Mouse (Mus musculus) E14TG2a.4 (cell line): ENCODE measurements around the gene Itgb1.
A peak's percentile ranks its signal among the peaks of the same experiment; 100 is the strongest.

ENCODE experiments used
- H3K27me3 ChIP-seq: 2 replicates; pipeline ENCODE4 v1.6.1; 2014; ENCODE audit warnings: low read length, control low read depth; ENCODE audit not compliant: insufficient read depth
- H3K36me3 ChIP-seq: 2 replicates; pipeline ENCODE4 v1.6.1; 2014; ENCODE audit warnings: low read length, control low read depth; ENCODE audit not compliant: insufficient read depth
- H3K4me1 ChIP-seq: replicated peaks from 2 replicates; pipeline ENCODE4 v1.6.1; 2014; ENCODE audit warnings: low read depth, low read length, control low read depth
- H3K4me3 ChIP-seq: replicated peaks from 2 replicates; pipeline ENCODE4 v1.5.1; 2014; ENCODE audit warnings: mild to moderate bottlenecking, low read length
- H3K9me3 ChIP-seq: 2 replicates; pipeline ENCODE4 v1.6.1; 2014; ENCODE audit warnings: low read length, control low read depth
- CTCF ChIP-seq: conservative IDR thresholded peaks from 2 replicates; pipeline ENCODE4 v1.5.1; 2014; ENCODE audit warnings: low read length
- NANOG ChIP-seq: IDR thresholded peaks from 2 replicates; pipeline ENCODE4 v1.6.1; 2014; ENCODE audit warnings: borderline replicate concordance, low read length, mixed read lengths
- POU5F1 ChIP-seq: IDR thresholded peaks from 2 replicates; pipeline ENCODE4 v1.6.1; 2014; ENCODE audit warnings: low read length, borderline replicate concordance

Gene Itgb1

DNA sequence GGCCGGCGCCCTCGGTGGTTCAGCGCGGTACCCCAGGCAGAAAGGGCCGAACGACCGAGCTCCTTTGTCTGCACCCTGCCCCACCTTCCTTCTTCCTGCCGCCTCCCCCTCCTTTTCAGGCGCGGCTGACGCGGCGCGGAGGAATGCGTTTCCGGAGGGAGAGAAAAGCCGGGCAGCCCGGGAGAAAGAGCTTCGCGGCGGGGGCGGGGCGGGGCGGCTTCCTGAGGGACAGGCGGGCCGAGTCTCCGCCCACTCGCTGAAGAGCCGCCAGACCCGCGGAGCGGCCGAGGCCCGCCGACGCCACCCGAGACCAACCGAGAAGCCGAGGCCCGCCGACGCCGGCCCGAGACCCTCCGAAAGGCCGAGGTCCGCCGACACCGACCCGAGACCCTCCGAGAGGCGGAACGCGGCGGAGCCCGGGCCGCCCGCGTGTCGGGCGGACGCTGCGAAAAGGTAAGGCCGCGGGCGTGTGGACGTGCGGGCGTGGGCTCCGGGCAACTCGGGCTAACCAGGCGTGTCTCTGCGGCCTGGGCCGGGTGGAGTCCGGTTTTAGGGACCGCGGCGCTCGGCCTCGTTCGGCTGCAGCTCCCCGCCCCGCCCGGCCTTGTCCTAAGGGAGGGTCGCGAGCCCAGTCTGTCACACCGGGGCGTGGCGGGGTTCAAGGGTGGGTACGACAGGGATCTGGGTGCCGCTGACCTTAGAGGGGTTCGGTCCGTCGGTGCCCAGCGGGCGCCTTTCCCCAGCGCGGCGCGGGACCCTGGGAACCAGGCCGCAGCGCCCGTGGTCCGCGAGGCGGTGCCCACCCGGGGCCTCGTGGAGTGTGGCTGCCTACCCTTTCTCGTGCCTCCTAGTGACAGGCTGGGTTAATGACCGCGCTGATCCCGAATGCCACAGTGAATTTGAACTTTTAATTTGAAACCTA lies at the start of gene Itgb1:
Itgb1 (plus strand) TSS at position 148 of the 922 bp plus-strand sequence.
- TF ChIP-seq CTCF (no peak), NANOG (no peak), POU5F1 (no peak)
- H3K4me1 ChIP-seq = peaks cover 39% of the 10 kb centered on the region
- no peaks in the 10 kb centered on the region for H3K27me3 ChIP-seq
- no peaks in the 10 kb centered on the region for H3K36me3 ChIP-seq
- peak within 1 kb of the TSS; percentile 91 for H3K4me3 ChIP-seq
- H3K9me3 ChIP-seq = no peaks in the 10 kb centered on the region

DNA sequence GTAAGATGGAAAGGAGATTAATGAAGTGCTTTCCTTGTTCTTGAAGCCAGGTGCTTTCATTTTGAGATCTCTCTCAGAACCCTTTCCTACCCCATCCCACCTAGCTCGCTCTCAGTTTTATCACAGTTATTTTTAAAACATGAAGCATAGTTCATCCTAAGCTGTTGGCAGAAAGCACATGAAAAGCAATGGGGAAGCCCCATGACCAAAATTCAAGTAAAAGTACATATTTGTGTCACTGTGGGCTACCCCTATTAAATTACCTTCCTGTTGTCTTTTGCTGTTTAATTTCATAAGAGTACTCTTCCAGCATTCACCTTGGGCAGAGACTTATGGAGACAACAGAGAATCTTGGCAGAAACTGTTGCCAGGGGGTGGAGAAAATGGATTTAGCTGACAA lies 42.4 kb upstream of the Itgb1 start:
- TF ChIP-seq POU5F1 = no peak
- no peak for TF ChIP-seq NANOG
- TF ChIP-seq CTCF = no peak
- H3K4me1 ChIP-seq = no peaks in the 10 kb centered on the region
- no peaks in the 10 kb centered on the region for H3K36me3 ChIP-seq
- H3K27me3 ChIP-seq = no peaks in the 10 kb centered on the region
- H3K9me3 ChIP-seq = no peaks in the 10 kb centered on the region
- no peak overlapping the region for H3K4me3 ChIP-seq

GRCm38 (mm10) chr8:128645452-128645851 lies 40.0 kb upstream of the Itgb1 start:
- H3K9me3 ChIP-seq = no peaks in the 10 kb centered on the region
- no peak for TF ChIP-seq POU5F1
- no peak overlapping the region for H3K4me3 ChIP-seq
- H3K36me3 ChIP-seq = no peaks in the 10 kb centered on the region
- no peaks in the 10 kb centered on the region for H3K27me3 ChIP-seq
- H3K4me1 ChIP-seq = no peaks in the 10 kb centered on the region

DNA sequence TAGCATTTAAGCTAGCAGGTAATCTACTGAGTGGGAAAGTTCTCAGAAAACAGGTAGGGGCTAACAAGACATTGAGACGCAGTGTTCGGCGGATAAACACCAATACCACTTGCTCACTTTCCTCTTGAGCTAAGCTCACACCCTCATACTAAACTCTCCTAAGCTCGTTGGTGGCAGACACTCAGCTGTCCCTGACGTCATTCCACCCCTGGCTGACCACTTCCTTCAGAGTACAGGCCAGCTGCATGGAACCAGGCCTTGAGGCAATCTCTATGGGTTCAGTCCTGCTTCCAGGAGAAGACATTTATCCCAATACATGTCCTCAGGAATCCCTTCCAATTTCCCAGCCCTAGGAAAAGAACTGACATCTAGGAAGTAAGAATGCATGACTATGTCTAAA lies 39.0 kb upstream of the Itgb1 start:
- no peaks in the 10 kb centered on the region for H3K9me3 ChIP-seq
- no peaks in the 10 kb centered on the region for H3K36me3 ChIP-seq
- H3K27me3 ChIP-seq = no peaks in the 10 kb centered on the region
- H3K4me3 ChIP-seq = no peak overlapping the region
- TF ChIP-seq CTCF (no peak), POU5F1 (no peak), NANOG (no peak)
- no peaks in the 10 kb centered on the region for H3K4me1 ChIP-seq

DNA sequence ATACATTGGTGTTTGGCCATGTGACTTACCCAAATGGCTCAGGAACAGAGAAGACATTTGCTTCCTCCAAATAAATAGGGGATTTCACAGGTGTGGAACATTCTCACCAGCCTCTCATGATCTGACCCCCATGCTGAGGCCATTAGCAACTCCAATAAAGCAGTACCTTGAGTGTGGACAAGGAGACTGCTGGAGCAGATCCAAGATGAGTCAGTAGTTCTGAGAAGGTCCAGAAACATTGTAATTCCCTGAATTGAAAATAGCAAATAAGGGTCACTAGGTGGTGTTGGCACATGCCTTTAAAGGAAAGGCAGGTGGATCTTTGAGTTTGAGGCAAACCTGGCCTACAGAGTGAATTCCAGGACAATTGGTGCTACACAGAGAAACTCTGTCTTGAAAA lies 37.4 kb upstream of the Itgb1 start:
- H3K4me1 ChIP-seq = no peaks in the 10 kb centered on the region
- no peak overlapping the region for H3K4me3 ChIP-seq
- H3K36me3 ChIP-seq = no peaks in the 10 kb centered on the region
- TF ChIP-seq NANOG = no peak
- TF ChIP-seq CTCF = no peak
- TF ChIP-seq POU5F1 = no peak
- H3K27me3 ChIP-seq = no peaks in the 10 kb centered on the region
- no peaks in the 10 kb centered on the region for H3K9me3 ChIP-seq

- Histone ChIP-seq H3K4me1 (peaks cover 15% of the 10 kb centered on the region), H3K4me3 (no peak overlapping the region), H3K9me3 (no peaks in the 10 kb centered on the region), H3K36me3 (no peaks in the 10 kb centered on the region), H3K27me3 (peaks cover 3% of the 10 kb centered on the region; the same call in 1 of the 2 replicates)
- no peak for TF ChIP-seq CTCF
These were observed 35.1 kb upstream of the Itgb1 start for GRCm38 (mm10) chr8:128650331-128650855.

DNA sequence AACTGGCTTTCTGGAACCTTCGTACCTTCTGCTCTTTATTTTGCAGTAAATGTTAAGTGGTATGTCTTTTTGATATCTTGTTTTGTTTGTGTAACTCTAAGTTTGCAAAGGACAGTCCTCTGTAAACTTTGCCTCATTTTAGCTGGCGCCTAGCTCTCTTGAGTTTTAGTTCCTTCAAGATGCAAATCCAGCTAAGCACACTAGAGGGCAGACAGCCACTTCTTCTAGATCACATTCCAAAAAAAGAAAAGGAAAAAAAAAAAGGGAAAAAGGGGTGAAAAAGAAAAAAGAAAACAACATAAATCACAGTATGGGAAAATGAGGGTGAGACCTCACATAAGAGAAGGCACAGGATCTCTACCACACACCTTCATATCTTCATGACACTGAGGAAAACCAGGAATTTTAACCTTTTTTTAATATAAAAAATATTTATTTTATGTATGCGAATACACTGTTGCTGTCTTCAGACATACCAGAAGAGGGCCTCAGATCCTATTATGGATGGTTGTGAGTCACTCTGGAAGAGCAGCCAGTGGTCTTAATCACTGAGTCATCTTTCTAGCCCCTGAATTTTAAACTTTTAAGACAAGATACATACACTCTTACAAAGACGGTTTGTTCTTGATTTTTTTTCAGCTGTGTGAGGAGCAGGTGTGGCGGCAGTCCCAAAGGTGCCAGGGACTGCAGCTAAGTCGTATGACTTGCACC lies 32.9 kb upstream of the Itgb1 start:
- no peaks in the 10 kb centered on the region for H3K36me3 ChIP-seq
- H3K4me1 ChIP-seq = peaks cover 18% of the 10 kb centered on the region

GRCm38 (mm10) chr8:128653642-128654364 lies 31.7 kb upstream of the Itgb1 start:
- Histone ChIP-seq H3K4me3 (no peak overlapping the region; the same call in 1 of the 2 replicates), H3K36me3 (no peaks in the 10 kb centered on the region), H3K4me1 (peaks cover 18% of the 10 kb centered on the region), H3K9me3 (no peaks in the 10 kb centered on the region), H3K27me3 (peaks cover 3% of the 10 kb centered on the region; the same call in 1 of the 2 replicates)
- TF ChIP-seq NANOG (no peak), CTCF (no peak), POU5F1 (no peak)

More for the DNA sequence above, 32.9 kb upstream of the Itgb1 start:
- no peak overlapping the region for H3K4me3 ChIP-seq
- H3K9me3 ChIP-seq = no peaks in the 10 kb centered on the region
- TF ChIP-seq CTCF (peak; percentile 51), NANOG (no peak), POU5F1 (no peak)
- H3K27me3 ChIP-seq = peaks cover 3% of the 10 kb centered on the region; the same call in 1 of the 2 replicates
